Mouse (Mus musculus): ENCODE data around the gene Ramp1. TPM values are rescaled to one million over a fixed set of nuclear protein-coding genes. Genes with fewer than 3 reads are reported as not detected.

Ramp1 gene
- total RNA-seq, 1 experiment from 2014 or later, result 108 TPM

Other genes starting within 250 kb of the Ramp1 start
- gene Prlh, start 226.7 kb upstream of the Ramp1 start, total RNA-seq (2017), result not detected in 2 replicates
- gene Rab17, start 210.2 kb upstream of the Ramp1 start, total RNA-seq (2017), result 3.2 and 5.1 TPM in 2 replicates
- gene Lrrfip1, start 181.1 kb upstream of the Ramp1 start, total RNA-seq (2017), result 117 and 166 TPM in 2 replicates
- gene Rbm44, start 34.7 kb upstream of the Ramp1 start, total RNA-seq (2017), result 7.7 and 10.4 TPM in 2 replicates
- gene Ube2f, start 70.5 kb downstream of the Ramp1 start, total RNA-seq (2017), result 35.2 and 44.8 TPM in 2 replicates
- gene Scly, start 118.5 kb downstream of the Ramp1 start, total RNA-seq (2017), result 19.9 and 23.2 TPM in 2 replicates
- gene Espnl, start 142.3 kb downstream of the Ramp1 start, total RNA-seq (2017), result 0.14 TPM in 1 of 2 replicates, not detected in the other
- 0.05 TPM in 1 of 2 replicates, not detected in the other for gene Klhl30, start 171.2 kb downstream of the Ramp1 start, total RNA-seq (2017)
- gene Erfe, start 186.6 kb downstream of the Ramp1 start, total RNA-seq (2017), result 0.58 and 0.73 TPM in 2 replicates
- 123 and 126 TPM in 2 replicates for gene Ilkap, start 219.0 kb downstream of the Ramp1 start, total RNA-seq (2017)
- gene Hes6, start 234.2 kb downstream of the Ramp1 start, total RNA-seq (2017), result 22.9 and 31.3 TPM in 2 replicates

Measured in common myeloid progenitor, adult 5-6 weeks (primary cell).